Mouse (Mus musculus) lung, adult 18-20 months (tissue): ENCODE measurements around the gene Map3k5.

Experiments
- DNase-seq, 2 experiments: peaks; one replicate each; pipeline ENCODE4 v3.0.0; 2022; ENCODE audit warnings: mixed read lengths in 2 of 2

The Map3k5 gene

DNA sequence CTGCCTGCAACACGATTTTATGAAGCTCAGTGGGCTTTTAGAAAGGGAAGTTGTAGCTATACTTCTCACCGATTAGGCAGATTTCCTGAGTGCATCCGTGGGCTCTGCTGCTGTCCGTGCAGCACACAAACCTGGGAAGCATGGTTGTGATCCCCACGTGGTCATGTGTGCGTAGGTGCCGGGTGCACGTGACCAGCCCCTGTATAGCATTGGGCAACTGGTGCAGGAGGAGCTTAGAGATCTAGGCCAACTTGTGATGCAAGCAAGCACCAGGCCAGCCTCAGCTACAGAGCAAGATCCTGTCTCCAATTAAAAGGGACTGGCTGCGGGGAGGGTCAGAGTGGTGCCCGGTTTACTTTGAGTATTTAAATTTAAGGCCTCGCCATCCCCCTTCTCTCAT lies 232.5 kb downstream of the Map3k5 start:
- DNase-seq: no peak

GRCm38 (mm10) chr10:20167467-20167866 lies 233.2 kb downstream of the Map3k5 start:
- no peak for DNase-seq

DNA sequence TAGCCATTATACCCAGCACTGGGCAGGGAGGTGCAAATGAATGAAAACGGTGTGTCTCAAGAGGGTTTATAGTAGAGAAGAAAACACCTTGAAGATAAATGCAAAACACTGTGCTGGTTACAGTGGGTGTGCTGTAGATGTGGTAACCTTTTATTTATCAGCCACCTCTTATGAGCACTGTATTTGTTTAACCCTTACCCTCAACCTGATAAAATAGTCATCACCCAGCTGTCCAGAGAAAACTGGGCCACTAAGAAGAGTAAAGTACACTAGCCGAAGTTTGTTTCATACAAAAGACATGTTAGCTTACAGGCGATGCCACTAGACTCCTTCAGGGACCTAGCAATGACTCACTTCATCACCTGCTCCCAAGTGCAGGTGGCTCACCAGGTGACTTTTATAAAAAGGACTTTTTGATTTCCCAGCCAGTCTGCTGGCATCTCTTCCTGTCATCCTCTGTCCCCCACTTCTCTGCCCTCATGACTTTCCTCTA lies 235.0 kb downstream of the Map3k5 start:
- no peak for DNase-seq

DNA sequence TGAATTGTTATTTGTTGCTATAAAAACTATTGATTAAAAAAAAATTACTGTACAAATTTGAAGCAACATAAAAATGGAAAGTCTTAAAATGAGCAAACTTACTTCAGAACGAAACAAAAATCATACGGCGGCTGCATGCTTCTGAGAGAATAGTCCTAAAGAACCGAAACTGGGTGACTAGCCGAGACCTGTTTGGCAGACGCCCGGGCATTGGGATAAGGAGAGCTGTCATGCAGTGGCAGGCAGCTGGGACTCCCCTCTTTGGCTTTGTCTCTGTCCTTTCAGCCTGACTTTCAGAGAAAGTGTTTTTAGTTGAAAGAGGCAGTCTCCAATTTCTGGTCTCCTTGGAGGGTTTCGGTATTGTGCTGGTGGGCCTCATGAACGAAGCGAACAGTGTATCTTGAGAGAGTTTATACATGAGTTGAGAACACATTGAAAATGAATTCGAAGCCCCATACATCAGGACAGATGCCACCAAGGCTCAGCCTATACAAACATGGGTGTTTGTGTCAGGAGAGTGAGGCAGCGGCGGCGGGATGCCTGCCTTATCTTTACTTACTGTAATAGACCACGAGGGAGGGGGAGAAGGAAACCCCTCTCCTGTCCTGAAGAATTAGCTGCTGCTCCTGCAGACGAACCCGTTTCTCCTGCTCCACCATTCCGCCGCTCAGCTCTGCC lies 235.8 kb downstream of the Map3k5 start:
- no peak for DNase-seq

- DNase-seq: peak; percentile 64 to 80
Measured at GRCm38 (mm10) chr10:20170605-20171088, 236.4 kb downstream of the Map3k5 start.

DNA sequence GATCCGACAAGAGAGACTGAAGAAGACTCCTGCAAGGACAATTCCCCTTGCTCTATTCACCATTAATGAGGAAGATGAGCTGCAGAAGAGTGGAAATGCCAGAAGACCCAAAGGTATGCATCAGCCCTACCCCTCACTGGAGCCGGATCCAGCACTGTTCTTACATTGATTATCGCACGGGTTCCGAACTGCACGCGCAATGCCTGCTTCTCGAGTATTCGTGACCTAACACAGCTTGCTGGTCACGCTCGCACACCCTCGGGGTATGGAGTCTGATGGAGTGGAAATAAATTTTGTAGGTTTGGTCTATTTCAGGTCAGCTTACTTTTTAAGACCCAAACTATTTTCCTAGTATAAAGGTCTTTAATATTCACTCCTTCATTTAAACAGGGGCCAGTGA lies 236.9 kb downstream of the Map3k5 start:
- no peak for DNase-seq

DNA sequence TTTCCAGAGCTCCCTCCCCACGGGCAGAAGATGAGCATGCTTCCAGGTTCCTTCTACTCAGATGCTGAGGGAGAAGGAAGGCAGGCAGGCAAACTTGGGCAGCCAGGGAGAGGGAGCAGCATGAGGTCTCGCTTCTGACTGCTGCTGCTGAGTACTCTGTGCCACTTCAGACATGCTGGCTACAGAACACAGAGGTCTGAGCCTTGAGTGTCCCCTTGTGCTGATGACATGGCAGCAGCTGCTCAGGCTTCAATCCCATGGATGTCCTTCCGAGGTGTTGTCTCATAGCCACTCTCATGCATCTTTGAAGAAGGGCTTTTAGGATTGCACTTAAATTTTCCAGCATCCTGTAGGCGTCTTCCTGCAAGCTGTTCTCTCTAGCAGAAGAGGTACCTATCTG lies 237.5 kb downstream of the Map3k5 start:
- no peak for DNase-seq

- DNase-seq: no peak
Measured at GRCm38 (mm10) chr10:20173733-20174132, 239.5 kb downstream of the Map3k5 start.

DNA sequence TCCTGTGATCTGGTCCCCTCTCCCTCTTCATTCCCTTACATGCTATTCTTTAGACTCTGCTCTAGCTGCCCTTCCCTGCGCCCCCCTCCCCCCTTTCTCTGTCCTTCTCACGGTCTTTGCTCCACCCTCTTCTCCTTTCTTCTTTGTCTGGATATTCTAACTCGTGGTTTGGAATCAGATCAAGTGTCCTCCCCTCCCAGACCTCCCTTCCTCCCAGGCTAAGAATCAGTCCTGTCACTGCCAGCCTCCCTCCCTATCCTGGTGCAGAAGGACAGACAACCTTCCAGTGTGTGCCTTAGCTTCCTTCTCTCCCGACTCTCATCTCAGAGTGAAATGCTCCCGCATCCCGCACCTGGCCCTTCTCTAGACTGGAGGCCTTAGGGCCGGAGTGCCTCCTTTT lies 241.8 kb downstream of the Map3k5 start:
- DNase-seq: no peak

DNA sequence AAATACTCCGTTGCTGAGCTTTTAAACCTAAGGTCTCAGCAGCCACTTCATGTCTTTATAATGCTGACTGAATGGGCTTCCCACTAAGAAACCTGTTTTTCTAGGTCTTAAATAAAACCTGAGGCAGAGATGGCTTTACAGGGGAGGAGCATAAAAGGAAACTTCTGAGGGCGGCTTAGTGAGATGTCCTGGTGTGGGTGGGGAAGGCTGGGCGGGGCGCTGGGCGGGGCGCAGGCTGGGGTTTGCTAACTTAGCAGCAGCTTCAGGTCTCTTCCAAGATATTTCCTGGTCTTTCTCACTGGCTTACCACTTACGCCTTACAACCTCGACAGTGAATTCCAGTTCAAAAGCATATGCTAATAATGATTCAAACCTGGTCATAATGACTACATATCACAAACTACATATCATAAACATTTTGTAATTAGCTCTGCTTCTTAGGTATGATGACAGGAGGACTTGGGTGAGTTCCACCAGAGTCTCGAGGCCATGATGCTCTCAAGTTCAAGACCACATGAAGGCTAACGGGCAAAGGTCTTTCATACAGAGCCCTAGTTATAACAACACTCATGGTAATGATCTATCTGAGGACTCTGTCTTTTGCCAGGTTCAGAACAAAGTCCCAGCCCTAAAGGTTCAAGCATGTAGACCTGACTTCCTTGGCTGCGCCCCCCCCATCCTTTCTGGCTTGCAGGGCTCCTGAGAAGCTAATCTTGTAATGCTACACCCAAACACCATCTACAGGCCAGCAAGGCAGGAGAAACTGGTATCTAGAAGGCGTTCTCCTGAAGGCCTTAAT lies 244.7 kb downstream of the Map3k5 start:
- DNase-seq: no peak

- DNase-seq: no peak
Measured at GRCm38 (mm10) chr10:20181198-20181597, 246.9 kb downstream of the Map3k5 start.

- no peak for DNase-seq
Measured at GRCm38 (mm10) chr10:20181680-20182399, 247.6 kb downstream of the Map3k5 start.

DNA sequence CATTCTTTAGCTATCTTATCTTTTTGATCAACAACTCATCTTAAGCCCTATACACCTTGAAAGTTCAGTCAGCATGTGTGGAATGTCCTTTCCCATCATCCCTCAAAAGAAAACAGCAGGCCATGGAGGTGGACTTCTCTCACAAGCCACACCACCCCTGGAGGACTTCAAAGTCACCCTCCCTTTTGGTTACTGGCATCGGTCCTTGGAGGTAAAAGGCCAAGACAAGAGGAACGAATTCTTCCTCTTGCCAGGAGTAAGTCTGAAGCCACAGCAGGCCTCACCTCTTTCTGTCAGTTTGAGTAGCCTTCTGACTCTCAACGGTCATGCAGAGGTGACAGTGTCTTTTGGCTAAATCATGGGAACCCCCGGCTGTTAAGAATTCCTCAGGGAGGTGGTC lies 250.1 kb downstream of the Map3k5 start:
- no peak for DNase-seq

DNA sequence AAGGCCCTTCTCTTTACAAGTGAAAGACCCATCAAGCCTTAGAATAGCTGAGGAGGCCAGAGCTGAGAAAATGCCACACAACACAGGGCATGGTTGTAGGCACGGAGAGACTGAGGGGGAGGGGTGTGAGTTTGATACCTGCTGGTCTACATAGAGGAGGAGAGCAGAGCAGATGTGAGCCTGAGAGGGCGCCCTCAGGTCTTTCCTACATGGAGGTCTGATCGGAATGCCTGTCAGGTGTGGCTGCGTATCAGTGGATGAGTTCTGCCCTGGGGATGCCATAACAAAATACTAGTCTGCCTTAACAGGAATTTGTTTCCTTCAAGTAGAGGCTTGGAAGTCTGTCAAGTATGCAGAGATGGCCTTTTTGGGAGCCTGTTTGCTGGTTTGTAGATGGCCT lies 251.0 kb downstream of the Map3k5 start:
- no peak for DNase-seq

- no peak for DNase-seq
Measured at GRCm38 (mm10) chr10:20185806-20186205, 251.5 kb downstream of the Map3k5 start.

- peak; percentile 73 to 84 for DNase-seq
Measured at GRCm38 (mm10) chr10:20186800-20187273, 252.6 kb downstream of the Map3k5 start.

- DNase-seq: no peak
Measured at GRCm38 (mm10) chr10:20190139-20190747, 256.0 kb downstream of the Map3k5 start.
